Mouse (Mus musculus) hindbrain, embryonic 16.5 days (tissue): Measurements from ENCODE around the gene Ddx46. TPM values are rescaled to one million over a fixed set of nuclear protein-coding genes. Genes with fewer than 3 reads are reported as not detected.
"Not testable (repeated sequence)": the region's sequence is repeated elsewhere in the genome, so short reads cannot be mapped to it uniquely, and the experiment has no call there.

ENCODE experiments used
- ATAC-seq: fragments of 200-750 bp; cut with Nextera tagmentation; 2 replicates; pipeline ENCODE4 v1.8.0; 2017; ENCODE audit warnings: moderate TSS enrichment, moderate library complexity
- H3K27ac ChIP-seq: fragments of 300-500 bp; sonication (generic); 2 replicates; pipeline ENCODE4 v1.5.1; 2014; ENCODE audit warnings: low read depth, mild to moderate bottlenecking, control low read depth, low read length, moderate library complexity
- H3K27me3 ChIP-seq: fragments of 300-500 bp; sonication (generic); replicated peaks from 2 replicates; pipeline ENCODE4 v1.6.1; 2014; ENCODE audit warnings: low read length; ENCODE audit not compliant: control insufficient read depth, insufficient read depth
- H3K36me3 ChIP-seq: fragments of 300-500 bp; sonication (generic); 2 replicates; pipeline ENCODE4 v1.6.1; 2014; ENCODE audit warnings: mild to moderate bottlenecking, low read length, moderate library complexity, mixed read lengths; ENCODE audit not compliant: control insufficient read depth, insufficient read depth
- H3K4me1 ChIP-seq: fragments of 300-500 bp; sonication (generic); 2 replicates; pipeline ENCODE4 v1.6.1; 2014; ENCODE audit warnings: low read depth, low read length; ENCODE audit not compliant: control insufficient read depth, insufficient read depth
- H3K4me2 ChIP-seq: fragments of 300-500 bp; sonication (generic); 2 replicates; pipeline ENCODE4 v1.6.1; 2014; ENCODE audit warnings: mild to moderate bottlenecking, low read length, control low read depth, moderate library complexity
- H3K4me3 ChIP-seq: fragments of 300-500 bp; sonication (generic); 2 replicates; pipeline ENCODE4 v1.5.1; 2014; ENCODE audit warnings: mild to moderate bottlenecking, low read length, control low read depth, moderate library complexity
- H3K9ac ChIP-seq: fragments of 300-500 bp; sonication (generic); 2 replicates; pipeline ENCODE4 v1.6.1; 2014; ENCODE audit warnings: low read depth, mild to moderate bottlenecking, control low read depth, low read length, moderate library complexity
- H3K9me3 ChIP-seq: fragments of 300-500 bp; sonication (generic); 2 replicates; pipeline ENCODE4 v1.6.1; 2014; ENCODE audit warnings: mild to moderate bottlenecking, low read length, moderate library complexity; ENCODE audit not compliant: control insufficient read depth
- WGBS: fragments of 180-500 bp; shearing (Covaris S2); extraction: QIAGEN DNeasy Blood & Tissue Kit; methylation state at CpG from one replicate; pipeline ENCODE4 v1.1.7; 2014; 5-methylcytosine and 5-hydroxymethylcytosine counted together
- polyA plus RNA-seq: library from polyadenylated mRNA; unstranded; fragments of >200 nt; fragmentation: Nextera tagmentation; extraction: Ambion mirVana; gene quantifications from 2 replicates; pipeline ENCODE4 v1.2.1, GENCODE M21; 2015

Ddx46 gene
- polyA plus RNA-seq, 1 experiment from 2014 or later, result 21.5 TPM

DNA sequence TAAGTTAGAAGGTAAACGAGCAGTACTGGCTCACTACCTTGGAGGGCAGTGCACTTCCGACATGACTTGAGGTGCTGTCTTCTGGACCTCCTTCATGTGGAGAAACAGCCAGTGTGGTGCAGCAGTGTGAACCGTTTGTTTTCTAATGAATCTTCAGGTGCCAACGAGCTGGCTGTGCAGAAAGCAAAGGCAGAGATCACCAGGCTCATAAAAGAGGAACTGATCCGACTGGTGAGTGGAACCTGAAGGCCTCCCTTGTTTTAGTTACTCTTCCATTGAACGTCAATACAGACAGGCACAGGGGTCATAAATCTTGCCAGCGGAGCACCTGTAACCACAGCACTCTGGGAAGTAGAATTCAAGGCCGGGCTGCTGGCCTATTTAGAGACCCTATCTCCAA lies 42.5 kb downstream of the Ddx46 start:
- H3K9ac ChIP-seq, result no peak overlapping the region
- peaks cover 32% of the 10 kb centered on the region for H3K36me3 ChIP-seq
- H3K4me1 ChIP-seq, result no peaks in the 10 kb centered on the region
- WGBS, result 89% methylated on average over 8 of the region's 8 CpGs
- no peak for ATAC-seq
- H3K27ac ChIP-seq, result no peak overlapping the region
- H3K27me3 ChIP-seq, result no peaks in the 10 kb centered on the region
- H3K4me2 ChIP-seq, result no peak overlapping the region
- no peak overlapping the region for H3K4me3 ChIP-seq
- H3K9me3 ChIP-seq, result no peaks in the 10 kb centered on the region

DNA sequence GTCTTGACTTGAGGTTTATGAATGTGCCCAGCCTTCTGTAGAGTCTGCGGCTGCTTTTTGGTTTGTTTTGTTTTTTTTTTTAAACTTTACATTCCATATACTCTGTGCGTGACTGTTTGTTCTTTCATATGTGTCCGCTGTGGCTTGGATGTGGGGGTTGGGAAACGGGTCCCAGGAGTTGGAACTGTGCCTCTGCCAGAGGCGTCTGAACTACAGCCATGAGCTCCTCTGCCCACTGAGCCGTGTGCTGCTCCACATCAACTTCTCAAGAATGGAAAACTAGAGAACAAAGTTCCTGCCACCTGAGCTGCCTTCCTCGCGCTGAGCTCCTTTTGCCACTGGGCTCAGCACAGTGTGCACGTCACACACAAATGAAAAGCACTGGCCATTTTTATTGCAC lies 47.4 kb downstream of the Ddx46 start:
- Histone ChIP-seq H3K27me3 (no peaks in the 10 kb centered on the region), H3K4me1 (no peaks in the 10 kb centered on the region), H3K36me3 (peaks cover 13% of the 10 kb centered on the region), H3K27ac (no peak overlapping the region), H3K9me3 (no peaks in the 10 kb centered on the region), H3K4me3 (no peak overlapping the region), H3K9ac (no peak overlapping the region), H3K4me2 (no peak overlapping the region)
- WGBS, result 86% methylated on average over 9 of the region's 9 CpGs
- ATAC-seq, result no peak

DNA sequence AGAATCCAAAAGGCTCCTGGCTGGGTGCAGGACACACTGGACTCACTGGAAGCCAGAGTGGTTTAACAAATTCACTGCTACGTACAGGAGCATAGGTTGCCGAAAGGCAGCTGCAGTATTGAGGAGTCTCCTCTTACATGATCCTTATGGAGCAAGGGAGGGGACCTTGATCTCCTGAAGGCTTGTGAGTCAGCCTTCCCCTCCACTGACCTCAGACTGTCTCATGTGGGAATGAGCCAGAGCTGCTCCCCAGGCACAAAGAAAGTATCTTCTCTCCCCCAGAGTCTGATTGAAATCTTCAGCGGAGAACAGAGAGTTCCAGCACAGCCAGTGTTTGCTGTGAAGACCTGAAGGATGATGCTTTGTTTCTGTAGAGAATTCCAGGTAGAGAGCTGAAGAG lies 48.8 kb downstream of the Ddx46 start:
- ATAC-seq, result no peak
- no peaks in the 10 kb centered on the region for H3K9me3 ChIP-seq
- H3K4me3 ChIP-seq, result no peak overlapping the region
- peaks cover 3% of the 10 kb centered on the region for H3K4me1 ChIP-seq
- no peak overlapping the region for H3K9ac ChIP-seq
- peaks cover 8% of the 10 kb centered on the region; the same call in 1 of the 2 replicates for H3K36me3 ChIP-seq
- WGBS, result 96% methylated on average over 3 of the region's 3 CpGs
- no peaks in the 10 kb centered on the region for H3K27me3 ChIP-seq
- H3K27ac ChIP-seq, result no peak overlapping the region
- H3K4me2 ChIP-seq, result no peak overlapping the region

DNA sequence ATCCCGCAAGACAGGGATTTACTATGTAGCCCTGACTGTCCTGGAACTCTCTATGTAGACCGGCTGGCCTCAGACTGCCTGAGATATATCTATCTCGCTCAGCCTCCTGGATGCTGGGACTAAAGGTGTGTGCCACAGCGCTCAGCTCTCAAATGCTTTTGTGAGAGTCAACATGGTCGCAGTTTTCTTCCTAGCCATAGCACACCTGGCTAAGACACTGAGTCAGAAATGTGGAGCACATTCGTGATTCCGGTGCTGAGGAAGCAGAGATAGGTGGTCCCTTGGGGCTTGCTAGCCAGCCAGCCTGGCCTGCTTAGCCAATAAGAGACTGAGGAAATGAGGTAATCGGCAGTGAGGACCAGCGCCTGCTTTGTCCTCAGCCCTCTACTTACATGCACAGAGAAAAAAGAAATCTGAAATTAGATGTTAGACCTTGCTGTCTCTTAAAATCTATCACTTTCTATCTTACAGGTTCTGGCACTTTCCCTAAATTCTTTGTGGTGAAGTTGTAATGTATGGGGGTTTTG lies 51.3 kb downstream of the Ddx46 start:
- peak; percentile 85 for ATAC-seq

DNA sequence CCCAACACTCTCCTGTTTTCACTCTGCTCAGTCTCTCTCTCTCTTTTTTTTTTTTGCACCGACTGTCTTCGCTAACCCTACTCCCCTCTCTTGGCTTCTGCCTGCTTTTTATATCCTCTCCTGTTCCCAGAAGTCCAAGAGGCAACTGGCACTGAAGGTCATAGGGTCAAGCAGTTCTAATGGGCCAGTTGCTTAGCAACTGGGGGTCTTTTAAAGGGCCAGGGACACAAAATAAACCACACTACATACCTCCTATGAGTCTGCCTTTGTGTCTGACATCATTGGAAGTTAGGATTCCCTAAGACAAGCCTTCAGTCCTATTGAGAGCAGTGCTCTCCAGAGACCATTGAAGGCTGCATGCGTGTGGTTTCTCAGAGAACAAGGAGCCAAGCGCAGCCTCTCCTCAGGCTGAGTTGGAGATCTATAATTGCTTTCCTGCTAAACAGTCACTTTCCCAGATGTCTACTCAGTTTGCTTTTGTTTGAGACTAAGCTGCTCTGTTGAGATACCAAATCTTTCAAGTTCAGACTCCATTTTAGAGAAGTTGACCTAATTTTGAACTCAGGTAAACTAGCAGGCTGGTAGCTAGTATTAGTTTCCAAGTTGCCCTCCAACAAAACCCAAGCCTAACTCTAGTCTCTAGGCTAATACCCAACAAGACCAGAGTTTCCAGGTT lies 53.2 kb downstream of the Ddx46 start:
- 11% methylated on average over 4 of the region's 4 CpGs for WGBS
- ATAC-seq, result no peak

More for the DNA sequence above, 51.3 kb downstream of the Ddx46 start:
- Histone ChIP-seq H3K27ac (0 out of 2 replicates have a peak overlapping the region, but pooled peaks have one; percentile 6), H3K4me3 (no peak overlapping the region), H3K27me3 (no peaks in the 10 kb centered on the region), H3K36me3 (no peaks in the 10 kb centered on the region), H3K4me1 (peaks cover 3% of the 10 kb centered on the region), H3K9ac (no peak overlapping the region; the same call in 1 of the 2 replicates), H3K4me2 (no peak overlapping the region), H3K9me3 (no peaks in the 10 kb centered on the region)
- 63% methylated on average over 9 of the region's 9 CpGs for WGBS

DNA sequence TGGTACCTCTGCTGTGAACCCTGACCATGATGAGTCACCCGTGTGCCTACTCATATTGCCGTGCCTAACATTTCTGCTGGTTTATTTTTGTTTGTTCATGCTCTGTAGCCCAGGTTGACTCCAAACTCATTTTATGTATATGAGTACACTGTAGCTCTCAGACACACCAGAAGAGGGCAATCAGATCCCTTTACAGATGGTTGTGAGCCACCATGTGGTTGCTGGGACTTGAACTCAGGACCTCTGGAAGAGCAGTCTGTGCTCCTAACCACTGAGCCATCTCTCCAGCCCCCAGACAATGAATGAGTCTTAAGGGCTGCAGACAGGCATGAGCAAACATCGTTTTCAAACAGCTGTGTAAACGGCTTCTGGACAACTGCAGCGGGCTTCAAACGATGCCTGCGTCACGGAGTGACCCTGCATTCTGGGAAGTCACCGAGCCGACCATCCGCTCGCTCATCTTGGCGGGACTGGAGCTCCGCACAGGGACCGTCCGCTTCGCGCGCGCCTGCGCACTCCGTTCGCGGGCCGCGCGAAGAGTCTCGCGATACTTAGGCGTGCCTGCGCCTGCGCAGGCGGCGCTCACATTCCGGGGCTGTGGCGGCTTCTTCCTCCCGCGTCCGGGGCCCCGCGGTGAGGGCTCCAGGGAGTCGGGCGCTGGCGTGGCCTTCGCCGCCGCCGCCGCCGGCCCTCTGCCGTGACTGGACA lies 57.9 kb downstream of the Ddx46 start, which contains the start of gene B230219D22Rik:
B230219D22Rik (plus strand) TSS at position 590 of the 708 bp plus-strand sequence.
- Histone ChIP-seq H3K27me3 (no peaks in the 10 kb centered on the region), H3K9me3 (no peaks in the 10 kb centered on the region)
- WGBS, result 2% methylated on average over 51 of the region's 51 CpGs

More for the DNA sequence above, 53.2 kb downstream of the Ddx46 start:
- Histone ChIP-seq H3K9me3 (no peaks in the 10 kb centered on the region), H3K9ac (no peak overlapping the region; the same call in 1 of the 2 replicates), H3K4me1 (peaks cover 3% of the 10 kb centered on the region), H3K4me3 (no peak overlapping the region), H3K36me3 (no peaks in the 10 kb centered on the region), H3K27me3 (no peaks in the 10 kb centered on the region), H3K27ac (0 out of 2 replicates have a peak overlapping the region, but pooled peaks have one; percentile 7), H3K4me2 (no peak overlapping the region)

DNA sequence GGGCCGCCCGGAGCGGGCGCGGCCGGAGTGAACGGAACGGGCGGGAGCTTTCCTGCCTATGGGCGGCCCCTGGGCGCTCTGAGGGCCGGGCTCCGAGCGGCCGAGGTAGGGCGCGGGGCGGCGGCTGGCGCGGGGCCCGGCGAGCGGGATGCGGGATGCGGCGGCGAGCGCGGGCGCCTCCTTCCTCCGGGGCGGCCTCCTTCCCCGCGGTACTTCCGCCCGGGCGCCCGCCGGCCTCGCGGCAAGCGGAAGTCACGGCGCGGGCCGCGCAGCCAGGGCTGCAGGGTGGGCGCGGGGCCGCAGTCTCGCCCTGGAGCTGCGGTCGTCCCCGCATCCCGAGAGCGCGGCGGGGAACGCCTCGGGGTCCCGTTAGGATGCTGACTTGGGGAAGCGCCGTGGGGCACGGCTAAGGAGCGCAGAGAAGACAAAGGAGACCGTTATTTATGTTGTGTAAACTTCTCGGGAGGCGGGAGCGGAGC lies 58.5 kb downstream of the Ddx46 start:
- Histone ChIP-seq H3K36me3 (no peaks in the 10 kb centered on the region), H3K27ac (peak overlapping the region; percentile 99), H3K4me2 (peak overlapping the region; percentile 57), H3K27me3 (no peaks in the 10 kb centered on the region), H3K9ac (peak overlapping the region; percentile 100), H3K9me3 (no peaks in the 10 kb centered on the region), H3K4me3 (peak overlapping the region; percentile 95), H3K4me1 (peaks cover 16% of the 10 kb centered on the region)
- peak; percentile 77 for ATAC-seq
- WGBS, result under 1% methylated on average over 55 of the region's 70 CpGs

More for the DNA sequence above, 57.9 kb downstream of the Ddx46 start, which contains the start of gene B230219D22Rik:
- peak within 1 kb of the TSS; percentile 95 for H3K4me3 ChIP-seq
- H3K4me2 ChIP-seq, result peak within 1 kb of the TSS; percentile 62
- peaks cover 20% of the 10 kb centered on the region for H3K4me1 ChIP-seq
- peak; percentile 97 for ATAC-seq
- no peaks in the 10 kb centered on the region for H3K36me3 ChIP-seq
- peak within 1 kb of the TSS; percentile 100 for H3K9ac ChIP-seq
- peak within 1 kb of the TSS; percentile 99 for H3K27ac ChIP-seq

DNA sequence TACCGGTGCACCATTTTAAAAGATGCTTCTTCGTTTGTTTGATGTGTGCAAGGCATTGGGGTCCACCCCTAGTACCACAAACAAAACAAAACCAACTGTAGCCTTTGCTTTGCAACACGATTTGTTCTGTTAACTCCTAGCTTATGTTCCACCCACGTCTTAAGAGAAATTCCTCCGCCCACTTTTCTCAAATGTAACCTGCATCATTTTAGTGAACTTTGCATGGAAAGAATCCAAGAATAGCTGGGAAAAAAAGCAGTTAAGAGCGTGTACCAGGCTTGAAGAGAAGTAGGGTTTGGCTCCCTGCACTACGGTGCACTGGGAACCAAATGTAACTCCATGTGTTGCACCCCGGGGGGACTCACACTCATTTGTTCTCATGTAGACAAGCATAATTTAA lies 59.3 kb downstream of the Ddx46 start:
- H3K4me1 ChIP-seq, result peaks cover 16% of the 10 kb centered on the region
- peaks cover 2% of the 10 kb centered on the region for H3K36me3 ChIP-seq
- H3K9me3 ChIP-seq, result no peaks in the 10 kb centered on the region
- H3K27ac ChIP-seq, result no peak overlapping the region
- H3K9ac ChIP-seq, result peak overlapping the region; percentile 100
- WGBS, result 16% methylated on average over 8 of the region's 8 CpGs
- H3K27me3 ChIP-seq, result no peaks in the 10 kb centered on the region
- peak overlapping the region; percentile 57 for H3K4me2 ChIP-seq
- no peak for ATAC-seq
- H3K4me3 ChIP-seq, result peak overlapping the region; percentile 95

DNA sequence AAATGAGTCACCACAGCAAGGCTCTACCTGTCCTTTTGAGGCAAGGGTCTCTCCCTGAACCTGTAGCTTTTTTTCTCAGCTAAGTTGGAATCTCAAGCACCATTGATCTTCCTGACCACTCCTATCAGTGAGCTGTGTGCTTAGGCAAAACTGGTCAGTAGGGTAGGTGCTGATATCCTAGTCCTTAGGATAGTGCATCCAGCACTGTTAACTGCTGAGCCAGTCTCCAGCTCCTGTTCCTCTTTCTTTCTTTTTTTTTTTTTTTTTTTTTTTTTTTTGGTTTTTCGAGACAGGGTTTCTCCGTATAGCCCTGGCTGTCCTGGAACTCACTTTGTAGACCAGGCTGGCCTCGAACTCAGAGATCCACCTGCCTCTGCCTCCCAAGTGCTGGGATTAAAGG lies 61.2 kb downstream of the Ddx46 start:
- whole genome bisulfite sequencing, result 100% methylated on average over 1 of the region's 3 CpGs
- H3K4me1 ChIP-seq, result peaks cover 16% of the 10 kb centered on the region

More for the DNA sequence above, 61.2 kb downstream of the Ddx46 start:
- H3K27ac ChIP-seq, H3K4me2 ChIP-seq, H3K4me3 ChIP-seq, ATAC-seq, H3K9me3 ChIP-seq, H3K27me3 ChIP-seq, H3K9ac ChIP-seq: not testable (repeated sequence)
- peaks cover 16% of the 10 kb centered on the region for H3K36me3 ChIP-seq
